Mouse (Mus musculus): ENCODE measurements around the gene Tlcd1. TPM values are rescaled to one million over a fixed set of nuclear protein-coding genes. Genes with fewer than 3 reads are reported as not detected.
A peak's percentile ranks its signal among the peaks of the same experiment; 100 is the strongest.
"Not testable (repeated sequence)": the region's sequence is repeated elsewhere in the genome, so short reads cannot be mapped to it uniquely, and the experiment has no call there.

Tlcd1 gene
- polyA plus RNA-seq, 1 experiment from 2014 or later: 7.0 TPM

- Histone ChIP-seq H3K36me3 (peaks cover 32% of the 10 kb centered on the region), H3K9me3 (no peaks in the 10 kb centered on the region), H3K4me2 (peak overlapping the region; percentile 71), H3K4me1 (replicated peaks) (peaks cover 69% of the 10 kb centered on the region), H3K27me3 (peaks cover 3% of the 10 kb centered on the region; the same call in 1 of the 2 replicates), H3K4me3 (peak overlapping the region; percentile 55), H3K27ac (peak overlapping the region; percentile 87; the same call in 1 of the 2 replicates), H3K9ac (peak overlapping the region; percentile 78; the same call in 1 of the 2 replicates)
- WGBS: 35% methylated on average over 8 of the region's 8 CpGs
- ATAC-seq (ENCODE audit: low FRiP score): no peak
Observed at GRCm38 (mm10) chr11:78179438-78179999, 3.0 kb downstream of the Tlcd1 start.

GRCm38 (mm10) chr11:78180081-78180761, 3.7 kb downstream of the Tlcd1 start:
- Histone ChIP-seq H3K4me1 (replicated peaks) (peaks cover 69% of the 10 kb centered on the region), H3K9ac (no peak overlapping the region; the same call in 1 of the 2 replicates), H3K36me3 (peaks cover 32% of the 10 kb centered on the region), H3K27me3 (peaks cover 3% of the 10 kb centered on the region; the same call in 1 of the 2 replicates), H3K9me3 (no peaks in the 10 kb centered on the region), H3K4me3 (0 out of 2 replicates have a peak overlapping the region, but pooled peaks have one; percentile 9), H3K4me2 (no peak overlapping the region), H3K27ac (no peak overlapping the region)
- no peak for ATAC-seq (ENCODE audit: low FRiP score)
- WGBS: 80% methylated on average over 6 of the region's 6 CpGs

- peaks cover 3% of the 10 kb centered on the region; the same call in 1 of the 2 replicates for H3K27me3 ChIP-seq
- H3K9ac ChIP-seq: peak overlapping the region; percentile 93
- no peaks in the 10 kb centered on the region for H3K9me3 ChIP-seq
- peaks cover 32% of the 10 kb centered on the region for H3K36me3 ChIP-seq
- WGBS: 57% methylated on average over 2 of the region's 2 CpGs
- no peak overlapping the region for H3K27ac ChIP-seq
- H3K4me3 ChIP-seq: peak overlapping the region; percentile 81
- peak overlapping the region; percentile 82 for H3K4me2 ChIP-seq
- ATAC-seq (ENCODE audit: low FRiP score): no peak
- peaks cover 59% of the 10 kb centered on the region for H3K4me1 ChIP-seq (replicated peaks)
Observed at GRCm38 (mm10) chr11:78181830-78182357, 5.4 kb downstream of the Tlcd1 start.

- Histone ChIP-seq H3K27ac (peak overlapping the region; percentile 97), H3K9me3 (no peaks in the 10 kb centered on the region), H3K36me3 (peaks cover 32% of the 10 kb centered on the region), H3K4me3 (peak overlapping the region; percentile 81), H3K4me2 (peak overlapping the region; percentile 82), H3K27me3 (0 out of 2 replicates have a peak, but pooled peaks cover 3% of the 10 kb centered on the region), H3K4me1 (replicated peaks) (peaks cover 54% of the 10 kb centered on the region), H3K9ac (peak overlapping the region; percentile 93)
- WGBS: 10% methylated on average over 7 of the region's 7 CpGs
- no peak for ATAC-seq (ENCODE audit: low FRiP score)
Observed at GRCm38 (mm10) chr11:78182450-78182849, 5.9 kb downstream of the Tlcd1 start.

GRCm38 (mm10) chr11:78182961-78183844, 6.7 kb downstream of the Tlcd1 start, which contains the start of gene Rpl23a:
Rpl23a (minus strand) TSS chr11:78183584.
- H3K27ac ChIP-seq: peak within 1 kb of the TSS; percentile 97
- under 1% methylated on average over 38 of the region's 38 CpGs for WGBS
- peaks cover 32% of the 10 kb centered on the region for H3K36me3 ChIP-seq
- H3K9me3 ChIP-seq: no peaks in the 10 kb centered on the region
- peaks cover 53% of the 10 kb centered on the region for H3K4me1 ChIP-seq (replicated peaks)
- ATAC-seq (ENCODE audit: low FRiP score): peak; percentile 95
- peak within 1 kb of the TSS; percentile 93 for H3K9ac ChIP-seq
- H3K4me2 ChIP-seq: peak within 1 kb of the TSS; percentile 82
- peak within 1 kb of the TSS; percentile 81 for H3K4me3 ChIP-seq
- 0 out of 2 replicates have a peak, but pooled peaks cover 3% of the 10 kb centered on the region for H3K27me3 ChIP-seq

- Histone ChIP-seq H3K27me3 (0 out of 2 replicates have a peak, but pooled peaks cover 3% of the 10 kb centered on the region), H3K36me3 (peaks cover 32% of the 10 kb centered on the region), H3K9ac (peak overlapping the region; percentile 56; the same call in 1 of the 2 replicates), H3K4me3 (peak overlapping the region; percentile 81), H3K4me2 (peak overlapping the region; percentile 82), H3K27ac (peak overlapping the region; percentile 71), H3K4me1 (replicated peaks) (peaks cover 46% of the 10 kb centered on the region), H3K9me3 (no peaks in the 10 kb centered on the region)
- 59% methylated on average over 10 of the region's 10 CpGs for WGBS
- ATAC-seq (ENCODE audit: low FRiP score): peak; percentile 9; the same call in 1 of the 2 replicates
Observed at GRCm38 (mm10) chr11:78183884-78184514, 7.5 kb downstream of the Tlcd1 start.

GRCm38 (mm10) chr11:78184702-78185101, 8.2 kb downstream of the Tlcd1 start:
- H3K4me2 ChIP-seq; H3K4me3 ChIP-seq; H3K9ac ChIP-seq; H3K27ac ChIP-seq; ATAC-seq (ENCODE audit: low FRiP score); H3K9me3 ChIP-seq; H3K27me3 ChIP-seq: not testable (repeated sequence)
- WGBS: 96% methylated on average over 6 of the region's 6 CpGs
- Histone ChIP-seq H3K4me1 (replicated peaks) (peaks cover 46% of the 10 kb centered on the region), H3K36me3 (peaks cover 25% of the 10 kb centered on the region)

GRCm38 (mm10) chr11:78188331-78189233, 12.1 kb downstream of the Tlcd1 start, which contains the start of gene Rab34:
Rab34 (plus strand) TSS chr11:78188430.
- Histone ChIP-seq H3K4me3 (peak within 1 kb of the TSS; percentile 63), H3K27ac (peak within 1 kb of the TSS; percentile 93), H3K4me2 (peak within 1 kb of the TSS; percentile 67), H3K27me3 (no peaks in the 10 kb centered on the region), H3K9ac (peak within 1 kb of the TSS; percentile 94), H3K36me3 (peaks cover 28% of the 10 kb centered on the region), H3K9me3 (no peaks in the 10 kb centered on the region), H3K4me1 (replicated peaks) (peaks cover 27% of the 10 kb centered on the region)
- under 1% methylated on average over 66 of the region's 80 CpGs for WGBS
- ATAC-seq (ENCODE audit: low FRiP score): peak; percentile 82

GRCm38 (mm10) chr11:78189234-78190040, 12.9 kb downstream of the Tlcd1 start:
- Histone ChIP-seq H3K36me3 (peaks cover 32% of the 10 kb centered on the region), H3K4me3 (peak overlapping the region; percentile 63), H3K9ac (peak overlapping the region; percentile 94), H3K27ac (peak overlapping the region; percentile 93), H3K4me2 (peak overlapping the region; percentile 67), H3K9me3 (no peaks in the 10 kb centered on the region), H3K27me3 (no peaks in the 10 kb centered on the region), H3K4me1 (replicated peaks) (peaks cover 25% of the 10 kb centered on the region)
- WGBS: under 1% methylated on average over 39 of the region's 42 CpGs
- ATAC-seq (ENCODE audit: low FRiP score): peak; percentile 89

- peak overlapping the region; percentile 63 for H3K4me3 ChIP-seq
- peak overlapping the region; percentile 93 for H3K27ac ChIP-seq
- peaks cover 32% of the 10 kb centered on the region for H3K36me3 ChIP-seq
- H3K27me3 ChIP-seq: no peaks in the 10 kb centered on the region
- no peaks in the 10 kb centered on the region for H3K9me3 ChIP-seq
- peak overlapping the region; percentile 67 for H3K4me2 ChIP-seq
- WGBS: 70% methylated on average over 6 of the region's 6 CpGs
- ATAC-seq (ENCODE audit: low FRiP score): no peak
- peak overlapping the region; percentile 94 for H3K9ac ChIP-seq
- peaks cover 31% of the 10 kb centered on the region for H3K4me1 ChIP-seq (replicated peaks)
Observed at GRCm38 (mm10) chr11:78190041-78190440, 13.5 kb downstream of the Tlcd1 start.
